9 mouse cellular contexts compared by ENCODE assay signal in genomic region chrX:11935337-11935736, GRCm38 (mm10).
DNase-seq lines count a peak whose midpoint lies in the region; ATAC-seq lines count a peak whose summit lies in the region.
"Had no signal": no experiment of that assay in that cellular context is flagged by ENCODE, and none has a peak within 500 bp of the region (broad histone marks: within the 10 kb centered on the region; RNA-seq: fewer than 3 reads in every experiment).

No protein-coding gene starts in this region.

- no peak overlapping the region for H3K27ac ChIP-seq in kidney, embryonic 14.5 days (ENCODE audit: low read depth, low read length)
- H3K27ac ChIP-seq in liver, embryonic 12.5 days, result no peak overlapping the region

- no peaks in the 10 kb centered on the region for H3K27me3 ChIP-seq in kidney, embryonic 14.5 days (ENCODE audit: control insufficient read depth, insufficient read depth, low read length)
- peaks cover 7% of the 10 kb centered on the region; the same call in 1 of the 2 replicates for H3K27me3 ChIP-seq in liver, embryonic 12.5 days (replicated peaks)
- H3K27me3 ChIP-seq: Patski had no signal

- no peak overlapping the region for H3K4me3 ChIP-seq in kidney, embryonic 14.5 days (ENCODE audit: low read length)
- H3K4me3 ChIP-seq in liver, embryonic 12.5 days, result no peak overlapping the region

- no peak overlapping the region for H3K9ac ChIP-seq in kidney, embryonic 14.5 days (ENCODE audit: low read depth, low read length)
- no peak overlapping the region for H3K9ac ChIP-seq in liver, embryonic 12.5 days

- H3K4me1 ChIP-seq in kidney, embryonic 14.5 days (ENCODE audit: control insufficient read depth, insufficient read depth, low read length), result no peaks in the 10 kb centered on the region
- H3K4me1 ChIP-seq in liver, embryonic 12.5 days, result no peaks in the 10 kb centered on the region

- no peak overlapping the region for H3K4me2 ChIP-seq in kidney, embryonic 14.5 days (replicated peaks; ENCODE audit: low read depth, low read length)
- no peak overlapping the region for H3K4me2 ChIP-seq in liver, embryonic 12.5 days

- ATAC-seq in kidney, embryonic 14.5 days (ENCODE audit: low FRiP score, low TSS enrichment), result no peak
- no peak for ATAC-seq in monocyte, adult 5-6 weeks (replicated peaks; ENCODE audit: insufficient number of reproducible peaks, low FRiP score, low TSS enrichment, poor library complexity, severe bottlenecking)
- ATAC-seq in liver, embryonic 12.5 days, result no peak
- ATAC-seq: Patski had no signal

- WGBS in kidney, embryonic 14.5 days, result 63% methylated on average over 5 of the region's 5 CpGs
- WGBS in liver, embryonic 12.5 days (ENCODE audit: insufficient replicate concordance), result 61% methylated on average over 5 of the region's 5 CpGs

- DNase-seq in kidney, adult 11 months, result peak; percentile 55
- DNase-seq in adrenal gland, postnatal 36 days, result peak; percentile 57 to 70
- DNase-seq in gastrocnemius, adult 8-10 months (ENCODE audit: low spot score in 2 of 2), result peak; percentile 30 to 50
- peak; percentile 14 to 34 for DNase-seq in lung, adult 18-20 months
- DNase-seq in yolk sac, embryonic 10.5 days (ENCODE audit: low spot score), result no peak

- no peaks in the 10 kb centered on the region for H3K9me3 ChIP-seq in kidney, embryonic 14.5 days (ENCODE audit: control insufficient read depth, low read length)
- no peaks in the 10 kb centered on the region for H3K9me3 ChIP-seq in liver, embryonic 12.5 days (replicated peaks)

- no peaks in the 10 kb centered on the region for H3K36me3 ChIP-seq in kidney, embryonic 14.5 days (ENCODE audit: control insufficient read depth, insufficient read depth, low read length)
- no peaks in the 10 kb centered on the region for H3K36me3 ChIP-seq in liver, embryonic 12.5 days
